Mouse (Mus musculus) limb, embryonic 10.5 days (tissue): ENCODE measurements around the gene Tmem184a. TPM values are rescaled to one million over a fixed set of nuclear protein-coding genes. Genes with fewer than 3 reads are reported as not detected.

Experiments used
- DNase-seq: peaks from one replicate; pipeline ENCODE4 v3.0.0-alpha.2; 2017; ENCODE audit warnings: low spot score
- H3K27ac ChIP-seq: fragments of 300-500 bp; sonication (generic); 2 replicates; pipeline ENCODE4 v1.5.1; 2016; ENCODE audit warnings: mild to moderate bottlenecking
- H3K27me3 ChIP-seq: fragments of 300-500 bp; sonication (generic); 2 replicates; pipeline ENCODE4 v1.6.1; 2016; ENCODE audit warnings: low read depth, mild to moderate bottlenecking; ENCODE audit not compliant: poor library complexity, severe bottlenecking
- H3K36me3 ChIP-seq: fragments of 300-500 bp; sonication (generic); 2 replicates; pipeline ENCODE4 v1.6.1; 2016; ENCODE audit warnings: mild to moderate bottlenecking, moderate library complexity
- H3K4me1 ChIP-seq: fragments of 300-500 bp; sonication (generic); 2 replicates; pipeline ENCODE4 v1.6.1; 2016
- H3K4me3 ChIP-seq: fragments of 300-500 bp; sonication (generic); 2 replicates; pipeline ENCODE4 v1.5.1; 2016; ENCODE audit warnings: mild to moderate bottlenecking, moderate library complexity
- H3K9me3 ChIP-seq: fragments of 300-500 bp; sonication (generic); replicated peaks from 2 replicates; pipeline ENCODE4 v1.6.1; 2016; ENCODE audit warnings: mild to moderate bottlenecking
- WGBS: fragments of 180-500 bp; shearing (Covaris S2); methylation state at CpG from one replicate; pipeline ENCODE4 v1.1.7; 2016; 5-methylcytosine and 5-hydroxymethylcytosine counted together
- polyA plus RNA-seq: library from polyadenylated mRNA; unstranded; fragments of >200 nt; fragmentation: Nextera tagmentation; extraction: Ambion mirVana; gene quantifications from 2 replicates; pipeline ENCODE4 v1.2.1, GENCODE M21; 2016

Gene Tmem184a
- polyA plus RNA-seq, 1 experiment from 2014 or later = 2.1 TPM

DNA sequence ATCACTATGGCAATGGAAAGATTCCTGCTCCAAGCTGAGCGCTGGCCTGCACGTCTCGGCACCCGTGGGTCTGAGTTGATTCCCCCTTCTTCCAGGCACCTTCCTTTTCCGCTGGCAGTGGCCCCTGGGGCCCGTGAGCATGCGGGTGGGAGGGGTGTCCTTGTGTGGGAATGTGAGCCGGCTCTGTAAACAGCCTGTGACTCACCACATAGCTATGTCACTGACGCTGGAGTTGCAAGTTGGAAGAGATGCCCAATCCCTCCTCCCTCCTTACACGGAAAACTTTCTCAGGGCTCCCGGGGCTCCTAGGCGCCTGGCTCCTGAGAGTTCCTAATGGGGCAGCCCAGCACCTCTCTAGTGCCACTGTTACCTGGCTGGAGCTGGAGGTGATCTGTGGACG lies 22.8 kb downstream of the Tmem184a start:
- H3K27ac ChIP-seq = peak overlapping the region; percentile 12; the same call in 1 of the 2 replicates
- no peak overlapping the region for H3K4me3 ChIP-seq
- H3K4me1 ChIP-seq = peaks cover 51% of the 10 kb centered on the region
- DNase-seq = no peak
- H3K9me3 ChIP-seq = no peaks in the 10 kb centered on the region
- 25% methylated on average over 13 of the region's 13 CpGs for WGBS
- peaks cover 8% of the 10 kb centered on the region; the same call in 1 of the 2 replicates for H3K27me3 ChIP-seq
- peaks cover 24% of the 10 kb centered on the region for H3K36me3 ChIP-seq

DNA sequence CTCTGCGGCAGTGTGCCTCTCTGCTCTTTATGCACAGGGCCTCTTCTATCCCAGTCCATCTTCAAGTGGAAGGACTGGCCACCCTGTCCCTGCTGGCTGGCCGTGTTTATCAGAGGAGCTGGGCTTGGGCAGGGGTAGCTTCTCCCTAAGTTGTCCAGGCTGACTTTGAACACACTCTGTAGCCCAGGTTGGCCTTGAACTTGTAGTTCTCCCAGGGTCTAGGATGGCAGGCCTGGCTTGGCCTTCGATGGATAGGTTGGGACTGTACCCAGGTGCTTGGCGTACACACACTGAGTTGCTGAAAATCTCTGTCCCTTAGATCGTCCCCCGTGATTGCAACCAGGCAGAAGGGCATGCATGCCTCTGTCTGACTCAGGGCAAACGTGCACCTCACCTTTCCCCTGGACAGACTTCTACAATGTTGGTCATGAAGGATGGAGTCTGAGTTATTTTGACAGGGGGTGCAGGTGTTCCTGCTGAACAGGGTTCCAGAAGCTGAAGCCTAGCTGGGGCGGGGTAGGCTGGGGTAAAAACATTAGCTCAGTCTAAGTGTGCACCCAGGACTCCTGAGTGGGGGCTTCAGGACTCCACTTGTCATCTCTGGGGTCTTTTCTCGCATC lies 23.6 kb downstream of the Tmem184a start:
- DNase-seq = no peak
- H3K27ac ChIP-seq = 0 out of 2 replicates have a peak overlapping the region, but pooled peaks have one; percentile 12
- H3K36me3 ChIP-seq = peaks cover 21% of the 10 kb centered on the region
- WGBS = 88% methylated on average over 9 of the region's 9 CpGs
- no peak overlapping the region for H3K4me3 ChIP-seq
- peaks cover 8% of the 10 kb centered on the region; the same call in 1 of the 2 replicates for H3K27me3 ChIP-seq
- peaks cover 56% of the 10 kb centered on the region for H3K4me1 ChIP-seq
- no peaks in the 10 kb centered on the region for H3K9me3 ChIP-seq

DNA sequence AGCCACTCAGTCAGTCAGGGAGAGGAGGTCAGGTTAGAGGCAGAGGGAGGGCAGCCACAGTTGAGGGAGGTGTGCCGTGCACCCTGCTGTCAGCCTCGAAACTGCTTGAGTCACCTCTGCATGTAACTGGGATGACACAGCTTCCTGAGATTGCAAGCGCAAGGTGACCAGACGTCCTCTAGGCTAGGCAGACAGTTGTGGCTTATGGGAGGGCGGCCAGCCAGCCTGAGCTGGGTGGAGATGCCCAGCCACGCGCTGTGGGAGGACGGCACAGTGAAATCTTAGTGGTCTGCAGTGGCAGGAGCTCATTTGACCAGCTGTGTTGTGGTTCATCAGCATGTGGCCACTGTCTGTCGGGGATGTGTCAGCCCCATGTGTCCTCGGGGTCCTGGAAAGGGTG lies 24.8 kb downstream of the Tmem184a start:
- 70% methylated on average over 10 of the region's 10 CpGs for WGBS
- Histone ChIP-seq H3K27ac (no peak overlapping the region), H3K27me3 (peaks cover 8% of the 10 kb centered on the region; the same call in 1 of the 2 replicates), H3K9me3 (no peaks in the 10 kb centered on the region), H3K4me3 (no peak overlapping the region), H3K36me3 (peaks cover 9% of the 10 kb centered on the region), H3K4me1 (peaks cover 60% of the 10 kb centered on the region)
- no peak for DNase-seq

DNA sequence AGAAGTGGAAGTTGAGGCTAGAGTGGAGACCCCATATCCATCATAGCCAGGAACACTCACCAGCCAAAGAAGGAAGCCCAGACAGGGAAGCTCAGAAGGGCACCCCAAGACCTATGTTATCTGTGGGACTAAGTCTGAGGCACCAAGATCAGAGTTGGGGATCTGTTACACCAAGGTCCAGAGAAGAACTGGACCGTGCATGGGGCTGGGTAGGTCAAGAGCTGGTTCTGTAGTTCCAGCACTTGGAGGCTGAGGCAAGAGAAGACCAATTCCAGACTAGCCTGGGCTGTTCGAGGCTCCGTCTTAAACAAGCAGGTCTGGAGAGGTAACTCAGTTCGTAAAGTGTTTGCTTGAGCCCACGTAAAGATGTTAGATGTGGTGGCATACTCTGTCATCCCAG lies 25.6 kb downstream of the Tmem184a start:
- H3K27me3 ChIP-seq = peaks cover 8% of the 10 kb centered on the region; the same call in 1 of the 2 replicates
- no peaks in the 10 kb centered on the region for H3K9me3 ChIP-seq
- no peak overlapping the region for H3K4me3 ChIP-seq
- DNase-seq = no peak
- no peak overlapping the region for H3K27ac ChIP-seq
- H3K4me1 ChIP-seq = peaks cover 60% of the 10 kb centered on the region
- H3K36me3 ChIP-seq = 0 out of 2 replicates have a peak, but pooled peaks cover under 1% of the 10 kb centered on the region
- WGBS = 89% methylated on average over 5 of the region's 5 CpGs

DNA sequence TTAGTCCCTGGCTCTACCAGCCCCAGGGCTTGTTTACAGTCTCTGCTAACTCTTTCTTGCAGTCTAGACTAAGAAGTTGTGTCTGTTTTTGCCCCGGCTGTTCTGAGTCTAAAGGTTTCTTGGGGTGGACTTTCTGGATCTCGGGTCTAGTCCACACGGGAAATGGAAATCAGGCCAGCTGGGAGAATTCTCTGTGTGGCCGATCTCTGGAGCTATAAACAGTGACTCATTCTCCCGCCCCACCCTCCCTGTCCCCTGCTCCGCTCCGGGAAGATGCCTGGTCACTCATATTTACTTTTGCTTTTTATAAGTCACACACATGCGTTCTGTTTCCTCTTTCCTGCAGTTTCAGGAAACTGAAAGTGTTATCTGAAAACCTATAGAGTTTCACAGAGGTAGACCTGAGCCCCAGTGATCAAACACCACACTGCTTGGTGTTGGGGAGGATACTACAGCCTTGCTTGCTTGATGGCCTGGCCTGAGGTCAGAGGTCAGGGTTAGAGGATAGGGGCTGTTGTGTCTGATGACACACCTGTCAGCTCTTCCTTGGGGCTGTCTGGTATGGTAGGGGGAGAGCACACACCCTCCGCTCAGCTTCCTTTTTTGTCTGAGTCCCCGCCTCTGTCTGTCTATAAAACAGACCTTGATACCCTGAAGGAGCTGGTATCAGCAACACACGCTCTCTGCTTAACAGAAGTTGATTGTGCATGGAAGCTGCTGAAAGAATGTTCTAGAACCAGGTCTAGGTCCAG lies 26.2 kb downstream of the Tmem184a start:
- DNase-seq = no peak
- peaks cover 8% of the 10 kb centered on the region; the same call in 1 of the 2 replicates for H3K27me3 ChIP-seq
- 73% methylated on average over 11 of the region's 11 CpGs for WGBS
- peaks cover 59% of the 10 kb centered on the region for H3K4me1 ChIP-seq
- H3K27ac ChIP-seq = no peak overlapping the region
- no peaks in the 10 kb centered on the region for H3K36me3 ChIP-seq
- no peaks in the 10 kb centered on the region for H3K9me3 ChIP-seq
- no peak overlapping the region for H3K4me3 ChIP-seq

DNA sequence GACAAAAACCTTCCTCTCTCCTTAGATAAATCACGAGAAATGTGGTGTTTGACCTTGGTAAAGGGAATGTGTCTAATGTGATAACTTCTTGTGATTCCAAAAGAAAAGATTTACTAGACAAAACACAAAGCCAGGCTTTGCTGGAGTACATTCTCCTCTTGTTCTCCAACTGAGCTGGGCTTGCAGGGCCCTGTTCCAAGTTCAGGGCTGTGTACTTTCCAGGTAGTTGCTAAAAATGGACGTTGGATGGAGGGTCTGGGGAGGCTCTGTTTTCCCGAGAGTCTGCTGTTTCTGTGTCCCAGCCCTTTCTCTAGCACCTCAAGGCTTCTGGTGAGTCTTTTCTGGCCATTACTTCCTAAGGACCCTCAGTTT lies 26.8 kb downstream of the Tmem184a start:
- no peak overlapping the region for H3K27ac ChIP-seq
- H3K4me1 ChIP-seq = peaks cover 53% of the 10 kb centered on the region
- H3K4me3 ChIP-seq = no peak overlapping the region
- no peak for DNase-seq
- no peaks in the 10 kb centered on the region for H3K36me3 ChIP-seq
- 52% methylated on average over 3 of the region's 3 CpGs for WGBS
- no peaks in the 10 kb centered on the region for H3K9me3 ChIP-seq
- H3K27me3 ChIP-seq = peaks cover 8% of the 10 kb centered on the region; the same call in 1 of the 2 replicates

DNA sequence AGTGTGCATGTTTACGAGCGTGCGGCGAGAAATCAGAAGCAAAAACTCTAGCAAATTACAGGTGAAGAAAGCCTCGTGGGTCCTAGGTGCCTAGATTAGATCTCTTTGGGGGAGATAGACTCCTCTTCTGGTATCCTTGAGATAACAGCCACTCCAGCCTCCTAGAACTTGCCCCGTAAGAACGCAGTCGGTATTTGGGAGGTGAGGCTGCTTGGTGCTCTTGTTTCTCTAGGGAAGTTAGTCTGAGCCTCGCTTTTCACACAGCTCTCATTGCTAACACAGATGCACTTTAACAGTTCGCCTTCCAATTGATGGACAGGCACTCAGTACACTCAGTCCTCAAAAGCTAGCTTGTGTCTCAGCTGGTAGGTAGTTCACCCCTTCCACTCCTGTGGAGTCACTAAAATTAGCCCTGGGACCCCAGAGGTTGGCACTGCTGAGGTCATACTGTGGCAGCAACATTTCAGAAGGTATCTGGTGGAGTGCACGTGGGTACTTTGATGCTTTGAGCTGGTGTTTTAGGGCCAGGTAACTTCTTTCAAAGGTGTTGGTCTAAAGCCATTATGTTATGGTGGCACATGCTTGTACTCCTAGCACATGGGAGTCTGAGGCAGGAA lies 27.4 kb downstream of the Tmem184a start:
- H3K36me3 ChIP-seq = no peaks in the 10 kb centered on the region
- H3K4me1 ChIP-seq = peaks cover 46% of the 10 kb centered on the region
- peaks cover 8% of the 10 kb centered on the region; the same call in 1 of the 2 replicates for H3K27me3 ChIP-seq
- H3K27ac ChIP-seq = peak overlapping the region; percentile 79; the same call in 1 of the 2 replicates
- no peaks in the 10 kb centered on the region for H3K9me3 ChIP-seq
- 24% methylated on average over 11 of the region's 11 CpGs for WGBS
- peak overlapping the region; percentile 86 for H3K4me3 ChIP-seq
- DNase-seq = no peak

DNA sequence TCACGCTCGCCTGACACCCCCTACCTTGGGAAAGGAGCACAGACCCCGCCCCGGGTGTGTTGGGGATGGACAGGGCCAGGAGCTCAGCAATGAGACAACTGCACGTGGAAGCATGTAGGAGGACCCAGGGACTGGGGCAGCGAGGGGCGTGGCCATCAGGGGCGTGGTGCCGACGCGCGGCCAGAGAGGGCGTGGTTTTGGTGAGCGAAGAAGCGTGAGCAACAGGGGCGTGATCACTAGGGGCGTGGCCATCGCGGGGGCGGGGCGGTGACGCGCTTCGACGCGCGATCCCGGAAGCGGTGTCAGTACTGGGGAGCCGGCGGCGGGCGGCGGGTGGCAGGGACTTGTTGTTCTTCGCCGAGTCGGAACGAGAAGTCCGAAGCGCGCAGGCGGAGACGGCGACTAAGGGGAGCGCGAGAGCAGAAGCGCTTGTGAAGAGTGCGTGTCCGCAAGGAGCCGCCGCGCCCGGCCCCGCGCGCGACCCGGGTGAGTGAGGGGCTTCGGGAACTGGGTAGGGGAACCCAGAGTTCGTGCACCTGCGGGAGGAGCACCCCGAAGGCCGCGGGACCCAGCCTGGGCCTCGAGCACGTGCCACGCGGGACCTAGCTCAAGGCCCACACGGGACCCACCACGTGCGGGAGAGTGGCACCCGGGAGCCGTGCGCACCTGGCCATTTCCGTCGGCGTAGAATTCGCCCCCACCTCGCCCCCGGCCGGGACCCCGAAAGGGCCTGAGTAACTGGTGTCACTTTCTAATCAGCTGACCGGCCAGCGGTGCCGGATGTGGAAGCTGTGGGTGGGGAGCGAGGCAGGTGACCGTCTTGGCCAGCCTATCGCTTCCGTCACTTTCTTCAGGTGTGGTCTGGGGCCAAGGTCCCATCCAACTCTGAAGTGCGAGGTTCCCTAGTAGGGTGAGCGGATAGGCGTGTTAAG lies 28.2 kb downstream of the Tmem184a start, which contains the start of gene Mafk:
TSS of gene Mafk (plus strand) at position 287 of the 932 bp plus-strand sequence.
- H3K4me1 ChIP-seq = peaks cover 38% of the 10 kb centered on the region
- no peaks in the 10 kb centered on the region for H3K9me3 ChIP-seq
- peak; percentile 98 for DNase-seq
- under 1% methylated on average over 92 of the region's 92 CpGs for WGBS
- peak within 1 kb of the TSS; percentile 79 for H3K27ac ChIP-seq
- H3K27me3 ChIP-seq = peaks cover 8% of the 10 kb centered on the region; the same call in 1 of the 2 replicates
- H3K4me3 ChIP-seq = peak within 1 kb of the TSS; percentile 86
- no peaks in the 10 kb centered on the region for H3K36me3 ChIP-seq

DNA sequence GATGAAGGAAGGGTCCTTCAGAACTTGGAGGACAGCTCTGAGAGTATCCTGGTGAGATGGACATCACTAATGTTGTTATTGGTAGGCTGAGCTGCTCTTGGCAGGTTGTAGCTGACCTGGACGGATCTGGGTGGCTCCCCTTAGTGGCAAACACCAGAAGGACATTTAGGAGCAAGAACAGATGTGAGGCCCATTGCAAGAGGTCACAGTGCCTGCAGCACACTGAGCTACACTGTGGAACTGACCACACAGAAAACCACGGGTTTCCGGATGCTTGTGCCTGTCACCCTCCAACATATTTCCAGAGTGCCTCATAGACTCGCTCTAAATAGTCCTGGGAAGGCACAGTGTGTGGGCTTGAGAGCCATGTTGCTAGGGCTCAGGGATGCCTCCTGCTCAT lies 30.3 kb downstream of the Tmem184a start:
- Histone ChIP-seq H3K9me3 (no peaks in the 10 kb centered on the region), H3K4me1 (peaks cover 22% of the 10 kb centered on the region), H3K27ac (no peak overlapping the region), H3K36me3 (no peaks in the 10 kb centered on the region), H3K4me3 (no peak overlapping the region), H3K27me3 (peaks cover 8% of the 10 kb centered on the region; the same call in 1 of the 2 replicates)
- WGBS = 61% methylated on average over 4 of the region's 4 CpGs
- no peak for DNase-seq

DNA sequence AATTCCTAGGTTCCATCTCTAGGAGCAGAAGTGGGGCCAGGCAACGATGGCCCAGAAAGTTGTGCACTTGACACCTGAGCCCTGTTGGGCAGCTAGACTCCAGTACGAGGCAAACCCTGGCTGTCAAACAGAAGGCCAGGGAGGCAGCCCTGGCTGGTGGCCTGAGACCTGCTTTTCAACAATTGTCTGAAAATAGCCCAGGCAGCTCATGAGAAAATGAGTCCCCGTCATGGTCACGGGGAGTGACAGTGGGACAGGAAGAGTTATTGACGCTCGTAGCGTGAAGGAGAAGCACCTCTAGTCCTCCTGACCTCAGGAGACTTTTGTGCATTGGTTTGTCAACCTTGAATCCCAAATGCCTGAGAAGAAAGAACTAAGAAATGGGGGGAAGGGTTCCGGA lies 38.3 kb downstream of the Tmem184a start:
- H3K4me3 ChIP-seq = no peak overlapping the region
- no peak overlapping the region for H3K27ac ChIP-seq
- H3K4me1 ChIP-seq = no peaks in the 10 kb centered on the region
- DNase-seq = no peak
- no peaks in the 10 kb centered on the region for H3K27me3 ChIP-seq
- WGBS = 87% methylated on average over 8 of the region's 8 CpGs
- no peaks in the 10 kb centered on the region for H3K9me3 ChIP-seq
- no peaks in the 10 kb centered on the region for H3K36me3 ChIP-seq

DNA sequence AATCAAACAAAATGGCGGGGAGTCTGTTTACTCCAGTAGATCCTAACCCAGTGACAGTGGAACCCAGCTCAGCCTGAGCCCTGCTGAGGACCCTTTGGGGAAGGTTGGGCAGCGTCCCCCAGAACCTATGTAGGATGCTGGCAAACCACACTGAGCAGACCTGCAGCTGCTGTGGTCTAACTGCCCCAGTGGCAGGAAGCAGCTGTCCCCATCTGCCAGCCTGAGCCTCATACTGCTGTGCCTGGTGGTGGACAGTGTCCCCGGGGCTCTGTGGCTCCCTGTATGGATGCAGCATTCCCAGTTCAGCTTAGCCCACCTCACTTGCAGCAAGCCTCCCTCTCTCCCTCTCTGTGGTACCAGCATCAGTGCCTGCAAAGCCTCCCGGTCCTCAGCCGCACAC lies 42.8 kb downstream of the Tmem184a start:
- 86% methylated on average over 5 of the region's 5 CpGs for WGBS
- no peak overlapping the region for H3K27ac ChIP-seq

More for the DNA sequence above, 42.8 kb downstream of the Tmem184a start:
- Histone ChIP-seq H3K4me3 (no peak overlapping the region), H3K36me3 (peaks cover 23% of the 10 kb centered on the region), H3K4me1 (peaks cover 14% of the 10 kb centered on the region), H3K27me3 (no peaks in the 10 kb centered on the region), H3K9me3 (no peaks in the 10 kb centered on the region)
- no peak for DNase-seq
